Mouse (Mus musculus) hindbrain, embryonic 16.5 days (tissue): Measurements from ENCODE around the gene Pkm. TPM values are rescaled to one million over a fixed set of nuclear protein-coding genes. Genes with fewer than 3 reads are reported as not detected.
A peak's percentile ranks its signal among the peaks of the same experiment; 100 is the strongest.

Source experiments
- ATAC-seq: fragments of 200-750 bp; cut with Nextera tagmentation; 2 replicates; pipeline ENCODE4 v1.8.0; 2017; ENCODE audit warnings: moderate TSS enrichment, moderate library complexity
- H3K27ac ChIP-seq: fragments of 300-500 bp; sonication (generic); 2 replicates; pipeline ENCODE4 v1.5.1; 2014; ENCODE audit warnings: low read depth, mild to moderate bottlenecking, control low read depth, low read length, moderate library complexity
- H3K27me3 ChIP-seq: fragments of 300-500 bp; sonication (generic); replicated peaks from 2 replicates; pipeline ENCODE4 v1.6.1; 2014; ENCODE audit warnings: low read length; ENCODE audit not compliant: control insufficient read depth, insufficient read depth
- H3K36me3 ChIP-seq: fragments of 300-500 bp; sonication (generic); 2 replicates; pipeline ENCODE4 v1.6.1; 2014; ENCODE audit warnings: mild to moderate bottlenecking, low read length, moderate library complexity, mixed read lengths; ENCODE audit not compliant: control insufficient read depth, insufficient read depth
- H3K4me1 ChIP-seq: fragments of 300-500 bp; sonication (generic); 2 replicates; pipeline ENCODE4 v1.6.1; 2014; ENCODE audit warnings: low read depth, low read length; ENCODE audit not compliant: control insufficient read depth, insufficient read depth
- H3K4me2 ChIP-seq: fragments of 300-500 bp; sonication (generic); 2 replicates; pipeline ENCODE4 v1.6.1; 2014; ENCODE audit warnings: mild to moderate bottlenecking, low read length, control low read depth, moderate library complexity
- H3K4me3 ChIP-seq: fragments of 300-500 bp; sonication (generic); 2 replicates; pipeline ENCODE4 v1.5.1; 2014; ENCODE audit warnings: mild to moderate bottlenecking, low read length, control low read depth, moderate library complexity
- H3K9ac ChIP-seq: fragments of 300-500 bp; sonication (generic); 2 replicates; pipeline ENCODE4 v1.6.1; 2014; ENCODE audit warnings: low read depth, mild to moderate bottlenecking, control low read depth, low read length, moderate library complexity
- H3K9me3 ChIP-seq: fragments of 300-500 bp; sonication (generic); 2 replicates; pipeline ENCODE4 v1.6.1; 2014; ENCODE audit warnings: mild to moderate bottlenecking, low read length, moderate library complexity; ENCODE audit not compliant: control insufficient read depth
- WGBS: fragments of 180-500 bp; shearing (Covaris S2); extraction: QIAGEN DNeasy Blood & Tissue Kit; methylation state at CpG from one replicate; pipeline ENCODE4 v1.1.7; 2014; 5-methylcytosine and 5-hydroxymethylcytosine counted together
- polyA plus RNA-seq: library from polyadenylated mRNA; unstranded; fragments of >200 nt; fragmentation: Nextera tagmentation; extraction: Ambion mirVana; gene quantifications from 2 replicates; pipeline ENCODE4 v1.2.1, GENCODE M21; 2015

The Pkm gene
- polyA plus RNA-seq, 1 experiment from 2014 or later: 1,087 TPM

GRCm38 (mm10) chr9:59721144-59721543, 65.0 kb downstream of the Pkm start:
- Histone ChIP-seq H3K9ac (no peak overlapping the region), H3K36me3 (no peaks in the 10 kb centered on the region), H3K4me3 (no peak overlapping the region), H3K9me3 (no peaks in the 10 kb centered on the region), H3K27me3 (no peaks in the 10 kb centered on the region), H3K4me1 (peaks cover 11% of the 10 kb centered on the region), H3K27ac (no peak overlapping the region), H3K4me2 (no peak overlapping the region)
- no peak for ATAC-seq
- WGBS: 90% methylated on average over 5 of the region's 5 CpGs

- peaks cover 11% of the 10 kb centered on the region for H3K4me1 ChIP-seq
- peak overlapping the region; percentile 42 for H3K4me2 ChIP-seq
- H3K4me3 ChIP-seq: peak overlapping the region; percentile 18; the same call in 1 of the 2 replicates
- no peaks in the 10 kb centered on the region for H3K9me3 ChIP-seq
- H3K27ac ChIP-seq: 0 out of 2 replicates have a peak overlapping the region, but pooled peaks have one; percentile 40
- H3K9ac ChIP-seq: peak overlapping the region; percentile 58
- peak; percentile 76 for ATAC-seq
- H3K27me3 ChIP-seq: no peaks in the 10 kb centered on the region
- 22% methylated on average over 10 of the region's 10 CpGs for WGBS
- no peaks in the 10 kb centered on the region for H3K36me3 ChIP-seq
Observed at GRCm38 (mm10) chr9:59723096-59723657, 67.0 kb downstream of the Pkm start.

DNA sequence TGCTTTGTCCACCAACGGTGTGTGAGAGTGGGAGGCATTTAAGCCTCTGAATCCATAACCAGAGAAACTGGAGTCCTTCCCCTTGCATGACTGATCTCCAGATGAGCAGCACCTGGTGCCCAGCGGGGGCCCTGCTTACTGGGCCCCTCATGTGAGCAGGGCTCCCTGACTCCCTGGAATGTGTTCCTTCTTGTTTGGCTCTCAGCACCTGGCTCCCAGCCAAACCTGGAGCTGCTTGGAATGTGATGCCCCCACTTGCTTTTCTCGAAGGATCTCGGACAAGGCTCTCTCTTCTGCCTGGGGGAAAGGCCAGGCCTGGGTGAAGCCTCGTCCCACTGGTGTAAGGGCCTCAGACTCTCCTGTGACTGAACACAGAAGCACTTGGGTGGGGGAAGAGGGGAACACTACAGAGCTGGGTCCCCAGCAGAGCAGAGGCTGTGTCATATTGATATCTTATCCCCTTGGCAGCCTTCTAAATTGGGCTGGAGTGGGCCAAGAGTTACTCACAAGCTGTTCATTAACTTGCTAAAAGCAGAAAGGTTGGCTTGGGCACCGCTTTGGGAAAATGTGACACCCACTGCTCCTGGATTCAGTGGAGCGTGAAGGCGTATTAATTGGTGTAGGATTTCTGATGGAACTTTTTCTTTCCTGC, 67.7 kb downstream of the Pkm start:
- Histone ChIP-seq H3K9ac (no peak overlapping the region), H3K4me2 (peak overlapping the region; percentile 42), H3K27ac (peak overlapping the region; percentile 3; the same call in 1 of the 2 replicates), H3K9me3 (no peaks in the 10 kb centered on the region), H3K36me3 (no peaks in the 10 kb centered on the region), H3K4me3 (no peak overlapping the region), H3K4me1 (peaks cover 11% of the 10 kb centered on the region), H3K27me3 (no peaks in the 10 kb centered on the region)
- ATAC-seq: peak; percentile 27; the same call in 1 of the 2 replicates
- WGBS: 57% methylated on average over 8 of the region's 8 CpGs

DNA sequence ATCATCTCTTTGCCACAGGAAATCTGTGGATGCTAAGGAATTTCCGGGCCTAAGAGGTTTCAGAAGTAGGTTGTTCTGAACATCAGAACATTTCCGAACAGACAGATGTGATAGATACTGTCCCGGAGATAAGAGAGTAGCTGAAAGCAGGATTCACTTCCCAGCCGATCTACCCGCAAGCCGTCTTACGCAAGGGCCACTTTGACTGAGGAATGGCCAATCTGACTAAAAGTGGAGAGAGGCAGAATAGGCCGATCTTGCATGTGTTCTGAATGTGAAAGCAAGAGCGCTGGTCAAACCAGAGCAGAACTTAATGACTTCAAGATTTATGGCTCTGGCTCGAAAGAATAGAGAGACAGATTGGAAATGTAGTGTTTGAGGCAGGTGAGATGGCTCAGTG, 69.3 kb downstream of the Pkm start:
- Histone ChIP-seq H3K4me2 (no peak overlapping the region), H3K27ac (no peak overlapping the region), H3K4me1 (peaks cover 11% of the 10 kb centered on the region), H3K27me3 (no peaks in the 10 kb centered on the region), H3K4me3 (no peak overlapping the region), H3K36me3 (no peaks in the 10 kb centered on the region), H3K9ac (no peak overlapping the region), H3K9me3 (no peaks in the 10 kb centered on the region)
- ATAC-seq: no peak
- WGBS: 85% methylated on average over 10 of the region's 10 CpGs

DNA sequence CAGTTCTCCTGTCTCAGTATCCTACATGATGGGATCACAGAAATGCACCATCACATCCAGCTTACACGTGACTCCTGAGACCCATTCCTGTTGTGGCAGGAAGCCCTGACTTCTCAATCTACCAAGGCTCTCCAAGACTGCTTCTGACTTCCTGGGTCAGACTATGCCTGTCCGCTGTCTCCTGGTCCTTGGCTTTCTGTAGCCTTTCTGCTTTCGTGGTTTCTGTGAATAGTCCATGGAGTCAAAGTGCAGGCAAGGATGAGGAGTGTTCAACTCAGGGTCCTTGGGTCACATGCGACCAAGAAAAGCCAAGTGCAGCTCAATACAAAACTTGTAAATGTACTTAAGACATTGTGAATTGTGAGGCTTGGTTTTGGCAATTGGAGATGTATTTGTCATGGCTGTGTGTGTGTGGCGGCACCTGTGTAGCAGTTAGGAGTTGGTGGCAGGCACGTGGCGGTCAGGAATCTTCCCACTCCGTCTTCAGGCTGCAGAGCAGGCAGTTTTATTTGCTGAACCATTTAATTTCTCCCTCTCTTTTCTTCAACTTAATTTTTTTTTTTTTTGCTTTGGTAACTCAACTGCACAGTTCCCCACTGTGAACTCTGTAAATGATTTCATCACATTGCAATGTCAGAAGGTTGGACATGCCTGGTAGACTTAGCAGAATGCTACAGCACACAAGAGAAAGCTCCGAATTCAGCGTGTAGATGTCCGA, 71.6 kb downstream of the Pkm start:
- ATAC-seq: no peak
- no peak overlapping the region for H3K9ac ChIP-seq
- H3K27me3 ChIP-seq: no peaks in the 10 kb centered on the region
- H3K9me3 ChIP-seq: no peaks in the 10 kb centered on the region
- H3K4me1 ChIP-seq: peaks cover 11% of the 10 kb centered on the region
- WGBS: 83% methylated on average over 11 of the region's 11 CpGs
- H3K27ac ChIP-seq: no peak overlapping the region
- no peak overlapping the region for H3K4me3 ChIP-seq
- no peaks in the 10 kb centered on the region for H3K36me3 ChIP-seq
- no peak overlapping the region for H3K4me2 ChIP-seq

Other genes with a start within 250 kb of the Pkm start
- gene Arih1, start 169.8 kb upstream of the Pkm start, polyA plus RNA-seq: 11.0 and 15.3 TPM in 2 replicates
- 68.0 and 71.3 TPM in 2 replicates for gene Hexa, start 116.8 kb upstream of the Pkm start, polyA plus RNA-seq
- 1.1 and 1.3 TPM in 2 replicates for gene Tmem202, start 116.5 kb upstream of the Pkm start, polyA plus RNA-seq
- 46.6 and 52.6 TPM in 2 replicates for gene Celf6, start 78.5 kb upstream of the Pkm start, polyA plus RNA-seq
- gene Parp6, start 39.1 kb upstream of the Pkm start, polyA plus RNA-seq: 197 and 213 TPM in 2 replicates
- gene Gramd2, start 23.8 kb downstream of the Pkm start, polyA plus RNA-seq: 5.4 and 5.6 TPM in 2 replicates
- 10.0 and 11.2 TPM in 2 replicates for gene Senp8, start 94.3 kb downstream of the Pkm start, polyA plus RNA-seq
- 23.2 and 24.9 TPM in 2 replicates for gene Myo9a, start 94.5 kb downstream of the Pkm start, polyA plus RNA-seq